Mouse (Mus musculus) stomach, postnatal 0 days (tissue): Measurements from ENCODE around the gene Rasal3.

Source experiments
- CTCF ChIP-seq: IDR thresholded peaks from 2 replicates; pipeline ENCODE4 v1.5.1; 2016; ENCODE audit warnings: antibody characterized with exemption, low read depth, mild to moderate bottlenecking, moderate library complexity
- EP300 ChIP-seq: optimal IDR thresholded peaks from 2 replicates; pipeline ENCODE3; 2016; ENCODE audit warnings: antibody characterized with exemption

GRCm38 (mm10) chr17:32420781-32421180, 17.4 kb upstream of the Rasal3 start:
- TF ChIP-seq CTCF (no peak), EP300 (no peak)
